Mouse (Mus musculus): Measurements from ENCODE around the gene Ajap1.

DNA sequence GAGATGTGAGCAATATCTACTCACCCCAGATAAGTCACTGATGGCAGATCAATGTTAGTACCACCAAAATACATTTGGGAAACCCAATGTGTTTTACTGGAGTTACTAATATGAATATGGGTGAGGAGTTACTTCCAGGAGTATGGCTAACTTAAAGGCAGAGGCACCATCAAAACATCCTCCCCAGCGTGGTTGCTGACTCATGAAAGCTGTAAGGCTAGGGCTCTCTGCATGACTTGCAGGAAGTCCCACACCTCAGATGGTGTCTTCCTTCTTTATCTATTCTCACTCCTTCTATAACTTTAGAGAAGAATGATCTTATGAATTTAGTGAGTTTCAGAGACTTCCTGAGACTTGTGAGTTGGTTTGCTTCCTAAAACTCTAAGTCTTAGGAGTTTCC lies 36.7 kb upstream of the Ajap1 start:
- TF ChIP-seq POLR2A (IDR thresholded peaks at IDR 0.05; ENCODE audit: low read depth, low read length) (no peak), CTCF (IDR thresholded peaks at IDR 0.05; ENCODE audit: borderline replicate concordance, insufficient read depth, low read length) (no peak)
